Mouse (Mus musculus): ENCODE data around the gene Cpvl.

The Cpvl gene

DNA sequence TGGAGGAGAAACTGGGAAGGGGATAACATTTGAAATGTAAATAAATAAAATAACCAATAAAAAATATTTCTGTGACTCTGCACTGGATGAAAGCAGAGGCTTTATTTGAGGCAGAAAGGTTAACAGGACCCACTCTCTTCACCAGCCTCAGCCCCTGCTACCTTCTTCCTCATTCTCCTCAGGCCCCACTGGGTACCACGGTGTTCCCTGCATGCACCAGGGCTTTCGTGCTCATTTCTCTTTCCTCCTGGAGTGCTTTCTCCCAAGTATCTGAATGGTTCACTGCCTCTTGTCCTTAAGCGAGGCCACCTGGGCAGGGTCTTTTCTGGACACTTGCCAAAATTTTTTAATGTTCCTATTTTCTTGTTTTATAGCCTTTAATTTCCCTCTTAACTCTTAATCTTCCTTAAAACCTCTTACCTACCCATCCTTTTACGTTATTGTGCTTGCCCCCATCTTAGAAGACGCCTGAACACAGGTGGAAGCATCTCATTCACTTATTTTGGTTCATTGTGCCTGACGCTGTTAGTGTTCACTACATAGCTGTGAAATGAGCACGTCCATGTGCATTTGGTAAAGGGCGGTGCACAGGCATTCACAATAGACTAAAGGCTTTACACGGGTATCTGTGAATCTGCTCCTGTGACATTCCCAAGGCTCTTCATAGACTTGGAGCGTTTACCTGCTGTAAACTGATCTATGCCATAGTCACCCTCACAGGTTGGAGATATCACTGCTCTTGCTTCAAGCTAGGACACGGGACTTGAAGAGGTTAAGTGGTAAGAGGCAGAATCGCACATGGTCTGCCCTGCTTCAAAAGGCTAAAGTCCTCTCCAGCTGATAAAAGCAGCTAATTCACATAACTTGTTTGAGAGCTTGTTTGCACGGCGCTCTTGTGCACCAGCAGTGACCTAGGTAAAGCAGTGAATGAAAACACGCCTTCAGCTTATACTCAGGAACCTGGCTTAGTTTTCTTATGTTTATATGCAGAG is 41.0 kb downstream of the Cpvl start:
- no peak for DNase-seq (ENCODE audit: low spot score in 2 of 2)

DNA sequence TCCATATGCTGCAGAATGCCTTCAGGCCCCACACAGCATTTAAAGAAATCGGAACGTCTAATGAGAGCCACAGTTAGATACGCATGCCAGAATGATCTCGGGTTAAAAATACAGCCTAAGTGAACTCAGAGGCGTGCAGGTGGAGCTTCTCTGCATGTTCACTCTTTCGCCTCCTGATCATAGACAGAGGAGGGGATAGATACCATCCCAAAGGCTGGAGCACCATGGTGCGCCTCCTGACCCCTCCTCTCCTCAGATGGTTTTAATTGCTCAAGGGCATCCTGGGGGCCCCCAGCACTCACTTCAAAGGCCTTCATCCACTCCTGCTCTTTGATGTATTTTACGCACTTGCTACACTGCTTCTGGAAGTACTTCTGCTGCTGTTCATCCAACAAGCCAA is 46.9 kb downstream of the Cpvl start:
- no peak for DNase-seq (ENCODE audit: low spot score in 2 of 2)

DNA sequence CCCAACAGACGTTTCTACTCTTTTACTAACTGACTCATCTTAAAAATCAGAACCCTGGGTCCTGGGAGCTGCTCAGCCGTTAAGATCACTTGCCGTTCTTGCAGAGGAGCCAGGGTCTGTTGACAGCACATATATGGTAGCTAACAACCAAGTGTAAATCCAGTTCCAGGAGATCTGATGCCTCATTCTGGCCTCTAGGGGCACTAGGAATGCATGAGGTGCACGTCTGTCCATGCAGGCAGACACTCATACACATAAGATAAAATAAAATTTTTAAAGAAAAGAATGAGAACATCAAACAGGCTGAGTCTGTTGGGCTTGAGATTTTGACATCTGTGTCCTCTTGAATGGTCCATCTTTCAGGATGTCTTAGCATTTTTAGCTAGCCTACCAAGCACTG is 48.6 kb downstream of the Cpvl start:
- DNase-seq (ENCODE audit: low spot score in 2 of 2) = no peak

- DNase-seq (ENCODE audit: low spot score in 2 of 2) = no peak
Observed at GRCm38 (mm10) chr6:53926197-53926596, 52.3 kb downstream of the Cpvl start.

DNA sequence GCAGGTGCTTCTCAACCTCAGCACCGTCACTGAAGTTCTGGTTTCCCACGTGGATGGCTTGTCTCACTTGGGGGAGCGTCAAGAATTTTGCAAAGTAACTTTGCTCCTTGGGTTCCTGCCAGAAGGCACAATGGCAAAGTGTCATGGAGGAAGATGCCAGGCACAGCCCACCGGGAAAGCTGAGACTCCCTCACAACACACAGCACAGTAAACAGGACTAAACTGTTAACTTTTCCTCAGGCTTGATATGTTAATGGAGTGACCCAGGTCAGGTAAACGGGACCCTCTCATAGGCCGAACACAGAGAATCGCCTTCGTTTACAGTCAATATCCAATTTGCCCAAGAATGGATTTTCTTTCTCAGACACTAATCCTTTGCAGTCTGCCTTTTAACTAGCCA is 53.3 kb downstream of the Cpvl start:
- no peak for DNase-seq (ENCODE audit: low spot score in 2 of 2)

- no peak for DNase-seq (ENCODE audit: low spot score in 2 of 2)
Observed at GRCm38 (mm10) chr6:53920041-53920440, 58.4 kb downstream of the Cpvl start.

DNA sequence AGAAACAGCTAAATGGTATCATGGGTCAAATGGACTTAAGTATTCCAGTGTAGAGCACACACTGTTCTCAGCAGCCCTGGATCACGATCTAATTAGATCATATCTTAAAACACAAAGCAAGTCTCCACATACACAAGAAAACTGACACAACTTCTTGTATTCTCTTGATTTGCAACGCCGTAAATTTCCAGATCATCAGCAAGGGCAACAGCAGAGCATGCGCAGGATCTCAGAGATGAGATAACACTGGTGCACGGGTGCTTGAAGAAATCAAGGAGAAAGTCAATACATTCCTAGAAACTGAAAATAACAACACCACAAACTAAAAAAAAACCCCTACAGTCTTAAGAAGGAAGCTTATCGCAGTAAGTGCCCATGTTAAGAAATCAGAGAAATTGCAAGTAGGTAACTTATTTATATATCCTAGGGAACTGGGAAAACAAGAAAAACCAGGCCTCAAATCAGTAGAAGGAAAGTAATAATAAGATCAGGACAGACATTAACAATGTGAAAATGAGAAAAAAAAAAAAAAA is 61.4 kb downstream of the Cpvl start:
- DNase-seq (ENCODE audit: low spot score in 2 of 2) = no peak

DNA sequence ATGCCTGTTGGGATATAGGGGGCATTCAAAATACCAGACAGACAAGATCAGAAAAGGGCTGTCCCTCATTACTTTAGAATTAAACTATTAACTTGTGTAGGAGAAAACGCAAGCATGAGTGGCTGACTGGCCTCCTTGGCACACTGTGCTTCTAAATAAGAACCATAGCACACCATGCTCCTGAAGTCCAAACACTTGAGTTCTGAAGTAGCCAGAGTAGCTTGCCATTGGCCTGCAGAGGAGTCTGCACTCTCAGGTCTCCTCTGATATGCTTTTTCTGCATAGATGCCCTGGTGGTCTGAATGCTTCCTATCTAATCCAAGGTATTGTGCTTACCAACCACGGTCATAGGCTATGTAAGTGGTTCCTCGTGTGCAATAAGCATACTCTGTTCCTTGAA is 63.1 kb downstream of the Cpvl start:
- DNase-seq (ENCODE audit: low spot score in 2 of 2) = no peak

- no peak for DNase-seq (ENCODE audit: low spot score in 2 of 2)
Observed at GRCm38 (mm10) chr6:53913151-53913550, 65.3 kb downstream of the Cpvl start.

DNA sequence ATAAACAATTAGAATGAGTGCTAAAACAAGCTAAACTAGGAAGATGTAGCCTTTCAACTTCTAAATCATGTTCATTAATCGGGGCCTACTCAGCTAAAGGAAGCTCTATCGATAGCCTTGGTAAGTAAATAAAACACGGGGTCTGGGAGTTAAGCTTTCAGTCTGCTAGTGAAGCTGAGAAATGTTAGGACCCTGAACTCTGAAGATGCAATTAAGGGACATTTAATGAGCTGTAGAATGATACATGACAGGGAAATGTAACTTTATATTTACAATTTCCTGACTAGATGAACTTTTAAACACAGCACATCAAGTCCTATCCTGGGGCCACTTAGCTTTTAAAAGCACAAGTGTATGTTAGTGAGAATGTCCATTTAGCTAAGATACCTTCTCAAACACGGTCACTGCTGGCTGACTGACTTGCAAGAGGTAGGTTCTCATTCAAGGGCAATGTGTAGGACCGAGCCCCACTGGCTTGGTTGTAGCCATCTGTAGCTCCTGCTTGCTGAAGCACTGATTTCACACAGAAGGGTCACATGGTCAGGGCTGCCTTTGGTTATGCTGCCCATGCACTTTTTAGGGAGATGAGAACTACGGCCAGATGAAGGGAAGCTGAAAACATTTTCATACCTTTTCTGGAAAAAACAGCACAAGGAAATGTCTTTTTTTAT is 66.2 kb downstream of the Cpvl start:
- no peak for DNase-seq (ENCODE audit: low spot score in 2 of 2)

DNA sequence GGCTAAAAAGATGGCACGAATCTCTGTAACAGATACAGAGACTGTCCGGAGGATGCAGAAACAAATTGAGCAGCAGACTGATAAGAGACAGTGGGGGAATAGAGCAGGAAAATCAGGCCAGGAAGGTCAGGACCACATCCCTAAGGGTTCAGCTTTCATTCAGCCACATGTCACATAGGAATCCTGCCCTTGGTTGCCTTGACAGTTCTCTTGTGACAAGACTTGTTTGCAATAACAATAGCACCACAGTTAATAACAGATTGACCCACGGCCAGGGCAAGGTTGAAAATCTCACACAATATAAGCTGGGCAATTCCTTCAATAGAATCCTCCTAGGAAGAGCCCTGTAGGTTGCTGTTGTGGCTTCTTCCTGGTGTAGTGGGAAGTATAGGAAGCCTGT is 68.5 kb downstream of the Cpvl start:
- DNase-seq (ENCODE audit: low spot score in 2 of 2) = no peak

GRCm38 (mm10) chr6:53909446-53909845 is 69.0 kb downstream of the Cpvl start:
- DNase-seq (ENCODE audit: low spot score in 2 of 2) = no peak

DNA sequence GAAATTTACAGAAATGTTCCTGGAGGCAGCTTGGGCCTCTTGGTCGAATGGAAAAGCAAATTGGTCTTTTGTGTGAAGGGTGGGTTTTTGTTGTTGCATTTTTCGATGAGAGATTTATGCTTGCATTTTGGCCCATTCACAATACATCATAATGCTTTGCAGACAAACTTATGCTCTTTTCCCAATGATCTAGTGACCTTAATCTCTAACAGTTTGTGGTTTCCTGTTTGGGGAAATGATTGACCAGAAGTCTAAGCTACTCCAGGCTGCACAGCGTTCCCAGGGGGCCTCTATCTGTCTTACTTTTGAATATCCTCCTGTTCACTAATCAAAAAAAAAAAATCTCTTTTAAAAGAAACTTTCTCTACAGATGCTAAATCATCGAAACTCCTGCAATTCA is 71.6 kb downstream of the Cpvl start:
- no peak for DNase-seq (ENCODE audit: low spot score in 2 of 2)

DNA sequence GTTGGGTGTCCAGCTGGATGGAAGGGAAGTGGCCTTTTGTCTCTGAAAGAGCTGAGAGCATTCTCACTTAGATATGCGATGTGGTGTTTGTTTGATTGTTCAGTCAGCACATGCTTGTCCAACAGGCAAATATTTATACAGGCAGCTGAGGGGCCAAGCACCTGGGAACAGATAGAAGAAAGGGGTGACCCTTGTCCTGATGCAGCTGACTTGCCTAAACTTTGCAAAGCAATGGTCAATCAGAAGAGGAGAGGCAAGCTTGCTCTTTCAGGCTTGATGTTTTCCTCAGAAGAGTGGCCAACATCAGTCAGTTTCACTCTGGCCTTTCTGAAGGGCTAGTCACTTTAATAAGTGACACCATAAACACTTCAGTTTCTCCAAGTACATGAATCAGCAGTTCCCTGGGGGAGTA is 72.4 kb downstream of the Cpvl start:
- DNase-seq (ENCODE audit: low spot score in 2 of 2) = no peak

GRCm38 (mm10) chr6:53905576-53905975 is 72.9 kb downstream of the Cpvl start:
- no peak for DNase-seq (ENCODE audit: low spot score in 2 of 2)

GRCm38 (mm10) chr6:53904703-53905395 is 73.6 kb downstream of the Cpvl start:
- no peak for DNase-seq (ENCODE audit: low spot score in 2 of 2)

- no peak for DNase-seq (ENCODE audit: low spot score in 2 of 2)
Observed at GRCm38 (mm10) chr6:53904186-53904585, 74.3 kb downstream of the Cpvl start.

- DNase-seq (ENCODE audit: low spot score in 2 of 2) = no peak
Observed at GRCm38 (mm10) chr6:53901741-53902140, 76.7 kb downstream of the Cpvl start.

DNA sequence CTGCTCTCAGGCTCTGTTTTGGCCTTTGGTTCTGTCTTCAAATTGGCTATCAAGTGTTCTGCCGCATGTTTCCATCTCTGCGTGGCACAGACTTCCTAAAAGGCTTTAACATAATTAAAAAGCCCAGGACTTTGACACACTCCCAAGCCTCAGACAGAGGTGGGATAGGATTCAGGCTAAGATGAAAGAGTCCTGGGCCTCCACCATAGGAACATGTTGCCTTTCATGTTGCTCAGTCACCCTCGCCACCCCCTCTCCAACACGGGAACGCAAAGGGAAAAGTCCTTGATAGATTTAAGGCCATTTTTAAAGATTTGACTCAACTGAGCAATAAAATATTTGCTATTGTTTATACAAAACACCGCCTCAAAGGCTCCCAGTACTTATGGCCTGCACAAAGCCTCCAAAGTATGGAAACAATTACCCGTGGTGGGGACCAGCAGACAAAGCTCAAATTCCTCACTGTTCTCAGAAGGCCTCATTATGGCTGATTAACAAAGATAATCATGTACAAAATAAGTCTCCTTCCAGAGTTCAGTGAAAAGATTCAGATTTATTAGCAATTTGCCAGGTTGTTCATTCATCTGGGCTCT is 80.5 kb downstream of the Cpvl start:
- DNase-seq (ENCODE audit: low spot score in 2 of 2) = no peak

DNA sequence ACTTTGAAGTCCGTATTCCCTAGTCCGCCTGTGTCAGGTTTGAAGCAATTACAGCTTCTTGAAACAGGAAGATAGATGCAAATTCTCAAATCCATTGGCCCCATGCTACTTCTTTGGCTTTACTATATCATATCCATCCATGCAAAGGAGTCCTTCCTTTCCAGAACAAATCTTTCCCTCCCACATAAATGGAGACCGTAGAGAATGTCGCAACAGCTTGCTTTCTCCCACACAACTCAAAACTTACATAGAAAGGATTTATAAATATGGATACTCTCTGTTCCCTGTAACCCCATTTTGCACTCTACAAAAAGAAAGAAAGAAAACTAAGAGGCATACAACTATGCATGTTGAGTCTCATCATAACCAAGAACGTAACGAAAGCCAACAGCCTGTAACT is 81.3 kb downstream of the Cpvl start:
- DNase-seq (ENCODE audit: low spot score in 2 of 2) = no peak

DNA sequence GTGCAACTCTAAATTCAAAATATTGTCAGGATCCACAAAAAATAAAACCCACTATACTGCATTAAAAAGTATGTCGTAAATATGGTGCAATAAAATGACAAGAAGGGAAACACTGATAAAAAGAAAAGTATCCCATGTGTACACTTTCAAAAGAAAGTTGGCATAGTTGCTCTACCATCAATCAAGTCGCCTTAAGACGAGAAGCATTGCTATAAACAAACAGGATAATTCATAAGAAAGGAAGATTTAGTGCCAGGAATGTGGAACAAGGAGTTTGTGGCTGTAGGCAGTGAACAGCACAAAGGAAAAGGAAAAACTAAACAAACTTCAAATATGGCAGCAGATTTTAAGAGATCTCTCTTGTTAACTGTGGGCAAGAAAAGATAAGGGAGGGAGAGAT is 84.7 kb downstream of the Cpvl start:
- no peak for DNase-seq (ENCODE audit: low spot score in 2 of 2)

GRCm38 (mm10) chr6:53891109-53891508 is 87.4 kb downstream of the Cpvl start:
- DNase-seq (ENCODE audit: low spot score in 2 of 2) = no peak

Data from spleen, postnatal 14 days (tissue).